Mouse (Mus musculus) heart, adult 2 months (tissue): ENCODE measurements around the gene Samd4. TPM values are rescaled to one million over a fixed set of nuclear protein-coding genes. Genes with fewer than 3 reads are reported as not detected.
A peak's percentile ranks its signal among the peaks of the same experiment; 100 is the strongest.

Source experiments
- DNase-seq, 2 experiments: peaks; one replicate each; pipeline ENCODE4 v3.0.0; 2021
- H3K27ac ChIP-seq: fragments of 200-600 bp; 2 replicates; pipeline ENCODE4 v1.8.1; 2022
- H3K27me3 ChIP-seq: fragments of 200-500 bp; 2 replicates; pipeline ENCODE4 v1.6.1; 2012; ENCODE audit warnings: mild to moderate bottlenecking, low read length, inconsistent platforms, mixed read lengths; ENCODE audit not compliant: control insufficient read depth, insufficient read depth
- H3K36me3 ChIP-seq: fragments of 200-500 bp; 2 replicates; pipeline ENCODE4 v1.6.1; 2012; ENCODE audit warnings: low read length, inconsistent platforms; ENCODE audit not compliant: control insufficient read depth, insufficient read depth
- H3K4me1 ChIP-seq: fragments of 200-500 bp; 2 replicates; pipeline ENCODE4 v1.6.1; 2011; ENCODE audit warnings: low read length; ENCODE audit not compliant: control insufficient read depth, insufficient read depth
- H3K4me3 ChIP-seq: fragments of 200-600 bp; 2 replicates; pipeline ENCODE4 v1.8.1; 2022
- H3K79me2 ChIP-seq: fragments of 200-500 bp; replicated peaks from 2 replicates; pipeline ENCODE4 v1.6.1; 2012; ENCODE audit warnings: mild to moderate bottlenecking, inconsistent platforms, low read length, moderate library complexity, mixed read lengths; ENCODE audit not compliant: control insufficient read depth, insufficient read depth
- H3K9ac ChIP-seq: fragments of 200-500 bp; 2 replicates; pipeline ENCODE4 v1.6.1; 2012; ENCODE audit warnings: low read depth, mild to moderate bottlenecking, control low read depth, inconsistent platforms, low read length, mixed read lengths
- CTCF ChIP-seq: fragments of 200-600 bp; IDR thresholded peaks from 2 replicates; pipeline ENCODE4 v1.8.1; 2022; ENCODE audit warnings: antibody characterized with exemption, mild to moderate bottlenecking, moderate library complexity
- EP300 ChIP-seq: fragments of 200-500 bp; IDR thresholded peaks from 2 replicates; pipeline ENCODE4 v1.6.1; 2011; ENCODE audit warnings: low read depth, low read length, control low read depth; ENCODE audit not compliant: insufficient read depth
- POLR2A ChIP-seq: fragments of 200-500 bp; IDR thresholded peaks from 2 replicates; pipeline ENCODE4 v1.6.1; 2011; ENCODE audit warnings: mild to moderate bottlenecking, low read depth, low read length, control low read depth; ENCODE audit not compliant: insufficient read depth
- WGBS: fragments of 180-500 bp; shearing (Covaris S2); methylation state at CpG from one replicate; pipeline ENCODE4 v1.1.7; 2018; 5-methylcytosine and 5-hydroxymethylcytosine counted together
- intact Hi-C: fragments of 180-260 bp; cut with DNase I; formaldehyde crosslinking; loops from one replicate; pipeline ENCODE4 v1.15.1; 2025
- polyA plus RNA-seq: library from polyadenylated mRNA; depleted of rRNA; stranded (reverse); fragments of >200 nt; gene quantifications from 2 replicates; pipeline ENCODE4 v1.2.3, GENCODE M21; 2012
- total RNA-seq, 2 experiments: library from RNA; stranded (reverse); gene quantifications; 2 replicates each; pipeline ENCODE4 v1.2.3; 2021

Samd4 gene
- total and polyA plus RNA-seq, 3 experiments: 23.8 to 62.3 (median 51.7) TPM

DNA sequence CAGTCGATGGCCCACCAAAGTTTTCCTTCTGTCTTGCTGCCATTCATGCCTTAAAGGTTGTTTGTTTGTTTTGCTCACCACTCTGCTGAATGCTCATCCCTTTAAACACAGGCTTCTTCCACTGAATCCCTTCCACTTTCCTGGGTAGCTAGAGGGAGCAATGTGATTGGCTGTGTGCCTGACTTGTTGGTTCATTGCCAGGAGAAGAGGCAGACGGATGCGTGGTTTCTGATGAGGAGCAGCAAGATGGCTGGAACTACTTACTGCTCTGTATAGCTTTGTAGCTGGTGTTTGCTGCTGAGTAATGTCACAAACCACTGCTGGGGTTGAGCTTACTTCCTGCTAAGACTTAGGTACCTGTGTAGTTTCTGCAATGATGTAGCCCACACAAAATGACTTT lies 88.0 kb downstream of the Samd4 start:
- intact Hi-C loops: no loop called here
- Histone ChIP-seq H3K9ac (no peak overlapping the region), H3K36me3 (0 out of 2 replicates have a peak, but pooled peaks cover 4% of the 10 kb centered on the region), H3K4me1 (peaks cover 11% of the 10 kb centered on the region), H3K27me3 (no peaks in the 10 kb centered on the region), H3K4me3 (no peak overlapping the region), H3K79me2 (no peaks in the 10 kb centered on the region), H3K27ac (no peak overlapping the region)
- peak; percentile 31 to 39 for DNase-seq
- WGBS: 27% methylated on average over 3 of the region's 3 CpGs
- TF ChIP-seq CTCF (0 out of 2 replicates have a peak, but pooled peaks have one; percentile 2), POLR2A (no peak)

DNA sequence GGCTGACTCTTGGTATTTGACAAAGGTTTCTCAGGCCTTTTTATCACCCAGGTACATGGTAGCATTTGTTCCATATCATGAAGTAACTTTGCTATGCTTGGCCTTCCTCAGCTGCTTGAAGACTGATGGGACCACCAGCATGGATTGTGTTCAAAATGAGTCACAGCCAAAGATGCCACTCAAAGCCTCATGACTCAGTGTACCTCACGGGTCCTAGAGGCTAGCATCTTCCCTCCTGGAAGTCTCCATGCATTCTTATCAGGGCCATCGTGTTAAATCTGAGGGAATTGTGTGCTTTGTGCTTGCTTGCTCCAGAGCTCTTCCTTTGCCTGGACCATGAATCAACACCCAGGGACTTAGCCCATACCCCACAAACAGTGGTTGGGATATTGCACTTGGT lies 89.1 kb downstream of the Samd4 start:
- intact Hi-C loops: no loop called here
- Histone ChIP-seq H3K4me3 (no peak overlapping the region), H3K36me3 (no peaks in the 10 kb centered on the region), H3K27me3 (no peaks in the 10 kb centered on the region), H3K27ac (no peak overlapping the region), H3K4me1 (peaks cover 6% of the 10 kb centered on the region), H3K79me2 (no peaks in the 10 kb centered on the region), H3K9ac (no peak overlapping the region)
- no peak for DNase-seq
- WGBS: 80% methylated on average over 2 of the region's 2 CpGs
- TF ChIP-seq EP300 (no peak), POLR2A (no peak), CTCF (no peak)

DNA sequence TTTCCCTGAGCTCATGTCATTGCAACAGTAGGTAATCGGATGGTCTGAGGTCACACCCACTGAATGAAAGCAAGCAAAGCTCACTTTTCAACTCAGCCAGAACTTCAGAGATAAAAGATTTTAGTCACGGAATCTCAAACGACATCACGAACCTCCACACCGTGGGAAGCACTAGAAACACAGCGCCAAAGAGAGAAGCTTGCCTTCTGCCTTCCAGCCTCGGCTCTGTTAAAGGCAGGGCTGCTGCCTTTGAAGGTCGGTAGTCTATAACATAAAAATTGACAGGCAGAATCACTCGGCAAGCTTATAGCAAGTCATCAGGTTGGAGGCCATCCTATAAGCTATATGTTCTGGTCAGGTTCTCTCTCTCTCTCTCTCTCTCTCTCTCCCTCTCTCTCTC lies 92.2 kb downstream of the Samd4 start:
- Histone ChIP-seq H3K27me3 (no peaks in the 10 kb centered on the region), H3K79me2 (no peaks in the 10 kb centered on the region), H3K4me1 (no peaks in the 10 kb centered on the region; the same call in 1 of the 2 replicates), H3K9ac (no peak overlapping the region), H3K36me3 (no peaks in the 10 kb centered on the region), H3K4me3 (no peak overlapping the region), H3K27ac (no peak overlapping the region)
- no peak for TF ChIP-seq EP300
- no peak for TF ChIP-seq CTCF
- no peak for TF ChIP-seq POLR2A
- 72% methylated on average over 9 of the region's 9 CpGs for WGBS
- DNase-seq: no peak
- intact Hi-C loops: no loop called here

DNA sequence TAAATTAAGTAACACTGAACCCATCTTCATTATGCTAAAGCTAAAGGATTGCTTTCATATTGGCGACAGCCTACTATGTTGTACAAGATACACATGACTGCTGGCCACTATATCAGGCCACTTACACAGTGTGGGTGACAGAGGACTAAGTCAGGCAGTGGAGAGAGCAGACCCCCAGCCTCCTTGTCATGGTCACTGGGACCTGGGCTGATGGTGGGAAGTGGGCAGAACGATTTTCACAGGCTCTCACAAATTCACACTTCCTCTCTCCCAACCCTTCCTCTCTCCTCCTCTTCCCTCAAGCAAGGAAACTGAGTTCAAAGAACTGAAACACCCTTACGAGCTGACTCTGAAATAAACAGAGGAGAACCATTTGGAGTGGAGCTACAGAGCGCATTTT lies 93.3 kb downstream of the Samd4 start:
- Histone ChIP-seq H3K27me3 (no peaks in the 10 kb centered on the region), H3K36me3 (no peaks in the 10 kb centered on the region), H3K4me3 (no peak overlapping the region), H3K79me2 (no peaks in the 10 kb centered on the region), H3K4me1 (peaks cover 3% of the 10 kb centered on the region), H3K27ac (no peak overlapping the region), H3K9ac (no peak overlapping the region)
- no peak for TF ChIP-seq EP300
- no peak for TF ChIP-seq CTCF
- TF ChIP-seq POLR2A: no peak
- 67% methylated on average over 4 of the region's 4 CpGs for WGBS
- intact Hi-C loops: no loop called here
- DNase-seq: no peak

DNA sequence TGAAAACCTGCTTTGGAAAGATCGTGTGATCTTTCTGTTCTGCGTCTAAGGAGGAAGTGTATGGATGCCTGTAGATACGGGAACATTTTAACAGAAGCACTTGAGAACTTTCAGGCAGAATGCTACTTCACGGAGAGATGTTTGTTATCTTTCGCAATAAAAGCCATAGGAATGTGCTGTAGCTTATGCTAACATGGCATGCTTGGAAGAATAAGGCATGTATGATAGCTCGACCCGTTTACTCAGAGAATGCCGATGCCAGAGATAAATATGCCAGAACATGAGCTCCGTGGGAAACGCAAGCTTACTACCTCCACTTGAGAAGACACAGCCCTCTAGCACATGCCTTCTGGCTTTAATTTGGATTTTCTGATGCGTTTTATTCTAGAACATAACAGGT lies 94.1 kb downstream of the Samd4 start:
- intact Hi-C loops: no loop called here
- Histone ChIP-seq H3K4me1 (peaks cover 8% of the 10 kb centered on the region), H3K79me2 (no peaks in the 10 kb centered on the region), H3K27me3 (no peaks in the 10 kb centered on the region), H3K27ac (no peak overlapping the region), H3K9ac (no peak overlapping the region), H3K4me3 (no peak overlapping the region), H3K36me3 (no peaks in the 10 kb centered on the region)
- 72% methylated on average over 11 of the region's 11 CpGs for WGBS
- DNase-seq: no peak
- TF ChIP-seq POLR2A (no peak), CTCF (no peak), EP300 (no peak)

DNA sequence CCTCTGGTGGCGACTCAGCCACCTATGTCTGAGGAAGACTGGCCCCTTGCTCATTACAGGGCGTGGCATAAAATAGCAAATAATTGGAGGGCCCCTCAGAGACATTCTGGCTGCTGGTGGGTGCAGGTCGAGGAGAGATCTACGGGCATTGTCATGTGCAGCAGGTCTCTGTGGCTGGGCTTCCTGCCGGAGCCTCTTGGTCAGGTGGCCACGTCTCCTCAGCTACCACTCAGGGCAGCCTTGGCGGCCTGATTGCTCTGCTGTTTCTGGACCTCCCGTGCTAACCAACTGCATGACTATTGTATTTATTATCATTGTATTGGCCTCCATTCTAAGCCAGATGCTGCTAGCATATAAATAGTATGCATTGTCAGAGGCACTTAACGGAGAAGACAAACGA lies 95.0 kb downstream of the Samd4 start:
- intact Hi-C loops: no loop called here
- DNase-seq: peak in 1 of 2 experiments; percentile 63
- TF ChIP-seq CTCF (no peak), POLR2A (no peak), EP300 (no peak)
- H3K79me2 ChIP-seq: no peaks in the 10 kb centered on the region
- no peaks in the 10 kb centered on the region for H3K27me3 ChIP-seq
- H3K4me1 ChIP-seq: peaks cover 8% of the 10 kb centered on the region
- 39% methylated on average over 10 of the region's 10 CpGs for WGBS
- no peak overlapping the region for H3K9ac ChIP-seq
- H3K27ac ChIP-seq: peak overlapping the region; percentile 16; the same call in 1 of the 2 replicates
- no peak overlapping the region for H3K4me3 ChIP-seq
- no peaks in the 10 kb centered on the region for H3K36me3 ChIP-seq

DNA sequence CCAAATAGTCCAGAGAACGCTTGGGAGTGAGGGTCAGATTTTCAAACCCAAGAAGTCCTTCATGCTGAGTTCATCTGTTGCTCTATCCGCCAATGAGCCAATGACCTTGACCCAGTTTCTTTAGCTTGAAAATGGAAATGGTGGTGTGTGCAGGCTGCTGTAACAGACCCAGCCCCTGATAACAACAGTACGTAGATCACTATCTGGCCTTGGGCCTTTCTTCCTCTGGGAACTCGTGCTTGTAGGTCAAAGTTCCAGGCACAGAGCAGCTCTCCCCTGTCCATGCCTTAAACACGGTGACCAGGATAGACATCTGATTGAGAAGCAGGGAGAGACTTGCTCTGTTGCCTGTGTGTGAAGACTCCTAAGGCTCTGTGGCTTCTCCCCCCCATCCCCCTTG lies 96.5 kb downstream of the Samd4 start:
- Histone ChIP-seq H3K4me3 (no peak overlapping the region), H3K4me1 (peaks cover 11% of the 10 kb centered on the region), H3K9ac (no peak overlapping the region), H3K27me3 (no peaks in the 10 kb centered on the region), H3K27ac (no peak overlapping the region), H3K36me3 (no peaks in the 10 kb centered on the region), H3K79me2 (no peaks in the 10 kb centered on the region)
- 62% methylated on average over 5 of the region's 5 CpGs for WGBS
- TF ChIP-seq CTCF: no peak
- no peak for TF ChIP-seq EP300
- TF ChIP-seq POLR2A: no peak
- intact Hi-C loops: no loop called here
- DNase-seq: no peak
